Mouse (Mus musculus) liver, postnatal 0 days (tissue): ENCODE results near the gene Tceal8.

ENCODE experiments used
- CTCF ChIP-seq: sonication (generic); IDR thresholded peaks from 2 replicates; pipeline ENCODE4 v1.5.1; 2016; ENCODE audit warnings: antibody characterized with exemption, low read depth
- EP300 ChIP-seq: IDR thresholded peaks from 2 replicates; pipeline ENCODE4 v1.6.1; 2016; ENCODE audit warnings: antibody characterized with exemption, low read depth, mild to moderate bottlenecking

DNA sequence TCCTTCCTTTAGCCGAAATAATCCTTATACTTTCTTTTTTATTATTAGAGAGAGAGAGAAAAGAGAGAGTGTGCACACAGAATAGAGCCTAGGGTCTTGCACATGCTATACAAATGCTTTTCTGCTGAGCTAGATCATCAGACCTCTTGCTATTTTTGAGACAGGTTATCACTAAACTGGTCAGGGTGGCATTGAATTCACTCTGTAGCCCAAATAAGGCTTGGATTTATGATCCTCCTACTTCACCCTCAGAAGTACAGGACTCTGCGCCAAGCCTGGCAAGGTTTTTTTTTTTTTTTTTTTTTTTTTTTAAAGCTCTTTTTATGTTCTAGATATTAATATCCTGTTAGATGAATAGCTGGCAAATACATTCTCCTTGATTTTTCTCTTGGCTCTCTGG is 28.4 kb downstream of the Tceal8 start:
- TF ChIP-seq EP300 (no peak), CTCF (no peak)
